Mouse (Mus musculus) cerebellum, adult 2 months (tissue): ENCODE measurements around the gene Chst8.

ENCODE experiments used
- CTCF ChIP-seq: fragments of 200-500 bp; IDR thresholded peaks from 2 replicates; pipeline ENCODE4 v1.5.1; 2011; ENCODE audit warnings: low read depth, mild to moderate bottlenecking, control low read depth, low read length, moderate library complexity, borderline replicate concordance; ENCODE audit not compliant: insufficient read depth
- POLR2A ChIP-seq: fragments of 200-500 bp; IDR thresholded peaks from 2 replicates; pipeline ENCODE4 v1.6.1; 2011; ENCODE audit warnings: low read length, control low read depth, borderline replicate concordance; ENCODE audit not compliant: insufficient read depth

- no peak for TF ChIP-seq POLR2A
- TF ChIP-seq CTCF = no peak
Observed at GRCm38 (mm10) chr7:34656632-34657031, 155.9 kb downstream of the Chst8 start, which contains the start of gene Kctd15.
